Mouse (Mus musculus) forebrain, embryonic 12.5 days (tissue): ENCODE results near the gene Prom1. TPM values are rescaled to one million over a fixed set of nuclear protein-coding genes. Genes with fewer than 3 reads are reported as not detected.
A peak's percentile ranks its signal among the peaks of the same experiment; 100 is the strongest.

Source experiments
- ATAC-seq: fragments of 200-750 bp; cut with Nextera tagmentation; 2 replicates; pipeline ENCODE4 v1.8.0; 2017; ENCODE audit warnings: moderate TSS enrichment; ENCODE audit not compliant: low FRiP score
- H3K27ac ChIP-seq: fragments of 300-500 bp; sonication (generic); 2 replicates; pipeline ENCODE4 v1.5.1; 2016; ENCODE audit warnings: mild to moderate bottlenecking
- H3K27me3 ChIP-seq: fragments of 300-500 bp; sonication (generic); 2 replicates; pipeline ENCODE4 v1.6.1; 2016; ENCODE audit warnings: mild to moderate bottlenecking
- H3K36me3 ChIP-seq: fragments of 300-500 bp; sonication (generic); replicated peaks from 2 replicates; pipeline ENCODE4 v1.6.1; 2016; ENCODE audit warnings: mild to moderate bottlenecking
- H3K4me1 ChIP-seq: fragments of 300-500 bp; sonication (generic); 2 replicates; pipeline ENCODE4 v1.6.1; 2016
- H3K4me2 ChIP-seq: fragments of 300-500 bp; sonication (generic); 2 replicates; pipeline ENCODE4 v1.6.1; 2016; ENCODE audit warnings: mild to moderate bottlenecking, moderate library complexity
- H3K4me3 ChIP-seq: fragments of 300-500 bp; sonication (generic); replicated peaks from 2 replicates; pipeline ENCODE4 v1.5.1; 2016; ENCODE audit warnings: mild to moderate bottlenecking
- H3K9ac ChIP-seq: fragments of 300-500 bp; sonication (generic); 2 replicates; pipeline ENCODE4 v1.6.1; 2016; ENCODE audit warnings: mild to moderate bottlenecking
- H3K9me3 ChIP-seq: fragments of 300-500 bp; sonication (generic); 2 replicates; pipeline ENCODE4 v1.6.1; 2016
- WGBS: fragments of 180-500 bp; shearing (Covaris S2); methylation state at CpG from one replicate; pipeline ENCODE4 v1.1.7; 2016; 5-methylcytosine and 5-hydroxymethylcytosine counted together
- polyA plus RNA-seq: library from polyadenylated mRNA; unstranded; fragments of >200 nt; fragmentation: Nextera tagmentation; extraction: Ambion mirVana; gene quantifications from 2 replicates; pipeline ENCODE4 v1.2.1, GENCODE M21; 2016

Prom1 gene
- polyA plus RNA-seq, 1 experiment from 2014 or later = 109 TPM

GRCm38 (mm10) chr5:44073634-44074033, 28.2 kb downstream of the Prom1 start:
- H3K9me3 ChIP-seq = no peaks in the 10 kb centered on the region
- H3K36me3 ChIP-seq = no peaks in the 10 kb centered on the region
- WGBS = 83% methylated on average over 3 of the region's 3 CpGs
- no peak overlapping the region for H3K27ac ChIP-seq
- no peak for ATAC-seq
- no peak overlapping the region for H3K9ac ChIP-seq
- no peaks in the 10 kb centered on the region for H3K27me3 ChIP-seq
- no peaks in the 10 kb centered on the region for H3K4me1 ChIP-seq
- no peak overlapping the region for H3K4me2 ChIP-seq
- H3K4me3 ChIP-seq = no peak overlapping the region

- no peaks in the 10 kb centered on the region for H3K4me1 ChIP-seq
- no peak overlapping the region for H3K9ac ChIP-seq
- H3K36me3 ChIP-seq = peaks cover 9% of the 10 kb centered on the region; the same call in 1 of the 2 replicates
- H3K4me3 ChIP-seq = no peak overlapping the region
- H3K4me2 ChIP-seq = no peak overlapping the region
- ATAC-seq = no peak
- no peaks in the 10 kb centered on the region for H3K9me3 ChIP-seq
- no peaks in the 10 kb centered on the region for H3K27me3 ChIP-seq
- WGBS = 85% methylated on average over 7 of the region's 7 CpGs
- no peak overlapping the region for H3K27ac ChIP-seq
These were observed 31.2 kb downstream of the Prom1 start for GRCm38 (mm10) chr5:44070529-44071133.

- Histone ChIP-seq H3K9ac (no peak overlapping the region), H3K9me3 (no peaks in the 10 kb centered on the region), H3K4me3 (no peak overlapping the region), H3K4me1 (no peaks in the 10 kb centered on the region), H3K36me3 (peaks cover 47% of the 10 kb centered on the region), H3K27ac (no peak overlapping the region), H3K4me2 (no peak overlapping the region), H3K27me3 (no peaks in the 10 kb centered on the region)
- no peak for ATAC-seq
- WGBS = 95% methylated on average over 3 of the region's 3 CpGs
These were observed 43.6 kb downstream of the Prom1 start for GRCm38 (mm10) chr5:44058258-44058657.

- H3K27me3 ChIP-seq = no peaks in the 10 kb centered on the region
- no peak overlapping the region for H3K4me3 ChIP-seq
- H3K4me1 ChIP-seq = no peaks in the 10 kb centered on the region
- WGBS = 85% methylated on average over 8 of the region's 8 CpGs
- peaks cover 45% of the 10 kb centered on the region for H3K36me3 ChIP-seq
- no peaks in the 10 kb centered on the region for H3K9me3 ChIP-seq
- H3K27ac ChIP-seq = no peak overlapping the region
- no peak overlapping the region for H3K9ac ChIP-seq
- H3K4me2 ChIP-seq = no peak overlapping the region
- ATAC-seq = no peak
These were observed 51.6 kb downstream of the Prom1 start for GRCm38 (mm10) chr5:44050213-44050612.

GRCm38 (mm10) chr5:44049395-44049976, 52.3 kb downstream of the Prom1 start:
- ATAC-seq = no peak

GRCm38 (mm10) chr5:44048568-44049363, 53.1 kb downstream of the Prom1 start:
- H3K36me3 ChIP-seq = peaks cover 45% of the 10 kb centered on the region
- 48% methylated on average over 5 of the region's 5 CpGs for WGBS
- no peaks in the 10 kb centered on the region for H3K9me3 ChIP-seq
- 0 out of 2 replicates have a peak, but pooled peaks have one; percentile 49 for ATAC-seq
- H3K4me3 ChIP-seq = no peak overlapping the region
- no peak overlapping the region for H3K4me2 ChIP-seq
- no peaks in the 10 kb centered on the region for H3K4me1 ChIP-seq
- no peak overlapping the region for H3K27ac ChIP-seq
- H3K9ac ChIP-seq = no peak overlapping the region
- no peaks in the 10 kb centered on the region for H3K27me3 ChIP-seq

More at GRCm38 (mm10) chr5:44049395-44049976, 52.3 kb downstream of the Prom1 start:
- Histone ChIP-seq H3K9me3 (no peaks in the 10 kb centered on the region), H3K4me2 (no peak overlapping the region), H3K9ac (no peak overlapping the region), H3K4me3 (no peak overlapping the region), H3K36me3 (peaks cover 45% of the 10 kb centered on the region), H3K4me1 (no peaks in the 10 kb centered on the region), H3K27ac (no peak overlapping the region), H3K27me3 (no peaks in the 10 kb centered on the region)
- WGBS = 73% methylated on average over 6 of the region's 6 CpGs

- no peaks in the 10 kb centered on the region for H3K27me3 ChIP-seq
- no peak overlapping the region for H3K4me3 ChIP-seq
- H3K4me1 ChIP-seq = no peaks in the 10 kb centered on the region
- H3K9ac ChIP-seq = no peak overlapping the region
- H3K27ac ChIP-seq = no peak overlapping the region
- peaks cover 42% of the 10 kb centered on the region for H3K36me3 ChIP-seq
- WGBS = 81% methylated on average over 1 of the region's 1 CpGs
- H3K9me3 ChIP-seq = no peaks in the 10 kb centered on the region
- H3K4me2 ChIP-seq = no peak overlapping the region
- ATAC-seq = no peak
These were observed 60.1 kb downstream of the Prom1 start for GRCm38 (mm10) chr5:44041725-44042124.

GRCm38 (mm10) chr5:44041056-44041455, 60.8 kb downstream of the Prom1 start:
- Histone ChIP-seq H3K9ac (no peak overlapping the region), H3K4me1 (no peaks in the 10 kb centered on the region), H3K4me2 (no peak overlapping the region), H3K9me3 (no peaks in the 10 kb centered on the region), H3K27ac (no peak overlapping the region), H3K27me3 (no peaks in the 10 kb centered on the region), H3K36me3 (peaks cover 39% of the 10 kb centered on the region), H3K4me3 (no peak overlapping the region)
- WGBS = 85% methylated on average over 3 of the region's 3 CpGs
- ATAC-seq = no peak

GRCm38 (mm10) chr5:43998295-43998989, 103.4 kb downstream of the Prom1 start:
- no peak overlapping the region for H3K27ac ChIP-seq
- no peak overlapping the region for H3K4me3 ChIP-seq
- no peak overlapping the region for H3K4me2 ChIP-seq
- no peak overlapping the region for H3K9ac ChIP-seq
- no peaks in the 10 kb centered on the region for H3K9me3 ChIP-seq
- no peaks in the 10 kb centered on the region for H3K4me1 ChIP-seq
- 92% methylated on average over 9 of the region's 9 CpGs for WGBS
- no peak for ATAC-seq
- H3K27me3 ChIP-seq = no peaks in the 10 kb centered on the region
- peaks cover 49% of the 10 kb centered on the region for H3K36me3 ChIP-seq

- Histone ChIP-seq H3K36me3 (peaks cover 42% of the 10 kb centered on the region), H3K9me3 (no peaks in the 10 kb centered on the region), H3K9ac (no peak overlapping the region), H3K27me3 (no peaks in the 10 kb centered on the region), H3K27ac (no peak overlapping the region), H3K4me3 (no peak overlapping the region), H3K4me2 (no peak overlapping the region), H3K4me1 (no peaks in the 10 kb centered on the region)
- no peak for ATAC-seq
- 94% methylated on average over 8 of the region's 8 CpGs for WGBS
These were observed 104.2 kb downstream of the Prom1 start for GRCm38 (mm10) chr5:43997626-43998025.

GRCm38 (mm10) chr5:43996162-43996561, 105.7 kb downstream of the Prom1 start:
- H3K36me3 ChIP-seq = peaks cover 27% of the 10 kb centered on the region
- ATAC-seq = no peak
- no peaks in the 10 kb centered on the region for H3K9me3 ChIP-seq
- H3K4me1 ChIP-seq = no peaks in the 10 kb centered on the region
- no peak overlapping the region for H3K9ac ChIP-seq
- H3K27me3 ChIP-seq = no peaks in the 10 kb centered on the region
- no peak overlapping the region for H3K4me3 ChIP-seq
- no peak overlapping the region for H3K27ac ChIP-seq
- WGBS = 88% methylated on average over 4 of the region's 4 CpGs
- H3K4me2 ChIP-seq = no peak overlapping the region

GRCm38 (mm10) chr5:43994981-43995380, 106.9 kb downstream of the Prom1 start:
- H3K9ac ChIP-seq = no peak overlapping the region
- peaks cover 20% of the 10 kb centered on the region for H3K36me3 ChIP-seq
- 96% methylated on average over 2 of the region's 2 CpGs for WGBS
- H3K4me3 ChIP-seq = no peak overlapping the region
- H3K27me3 ChIP-seq = no peaks in the 10 kb centered on the region
- no peaks in the 10 kb centered on the region for H3K4me1 ChIP-seq
- no peak overlapping the region for H3K4me2 ChIP-seq
- H3K9me3 ChIP-seq = no peaks in the 10 kb centered on the region
- ATAC-seq = no peak
- no peak overlapping the region for H3K27ac ChIP-seq
